Mouse (Mus musculus): Measurements from ENCODE around the gene Ormdl3.

DNA sequence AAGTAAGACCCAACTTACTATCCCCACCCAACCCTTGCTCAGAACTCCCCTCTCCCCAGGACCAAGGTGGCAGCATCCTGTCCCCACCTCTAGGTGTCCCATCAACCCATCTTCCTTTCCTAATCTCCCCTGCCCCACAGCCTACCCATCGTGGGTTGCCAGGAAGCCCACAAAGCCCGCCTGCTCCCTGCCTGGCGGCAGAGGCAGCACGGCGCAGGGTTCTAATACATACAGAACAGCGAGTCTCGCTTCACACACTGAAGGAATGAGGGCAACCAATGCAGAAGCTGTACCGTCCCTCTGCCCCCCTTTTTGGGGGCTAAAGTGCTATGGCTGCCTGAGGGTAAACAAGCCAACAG, 5.2 kb downstream of the Ormdl3 start:
- no peak for TF ChIP-seq POLR2A (IDR thresholded peaks at IDR 0.05; ENCODE audit: low read depth, low read length)
- no peak for TF ChIP-seq CTCF (IDR thresholded peaks at IDR 0.05; ENCODE audit: borderline replicate concordance, insufficient read depth, low read length)

Measured in embryonic fibroblast, embryonic 13.5 days (primary cell).